8 mouse cellular contexts compared by ENCODE assay signal in the genomic region with DNA sequence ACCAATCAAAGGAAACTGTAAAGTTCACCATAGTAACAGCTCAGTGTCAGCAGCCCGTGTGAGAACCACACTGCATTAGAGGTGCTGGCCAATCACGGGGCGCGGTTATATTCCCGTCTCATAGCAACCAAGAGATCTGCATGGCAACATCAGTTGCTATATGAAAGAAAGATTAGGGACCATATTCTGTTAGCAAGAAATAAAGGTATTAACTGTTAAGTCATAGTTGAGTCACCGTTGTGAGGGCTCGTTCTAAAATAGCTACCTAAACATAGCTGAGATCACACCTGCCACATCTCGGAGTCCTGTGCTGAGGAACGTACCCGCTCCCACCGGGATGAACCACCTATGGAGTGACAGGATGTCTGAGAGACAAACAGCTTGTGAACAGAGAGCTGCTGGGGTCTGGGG.
DNase-seq lines count a peak whose midpoint lies in the region; ATAC-seq and TF ChIP-seq lines count a peak whose summit lies in the region.

No protein-coding gene starts in this region.

- no peaks in the 10 kb centered on the region for H3K27me3 ChIP-seq in midbrain, embryonic 15.5 days (replicated peaks)
- no peaks in the 10 kb centered on the region for H3K27me3 ChIP-seq in liver, embryonic 12.5 days (replicated peaks)

- no peak overlapping the region; the same call in 1 of the 2 replicates for H3K9ac ChIP-seq in midbrain, embryonic 15.5 days
- H3K9ac ChIP-seq in liver, embryonic 12.5 days: no peak overlapping the region

- 37% methylated on average over 11 of the region's 11 CpGs for WGBS in midbrain, embryonic 15.5 days
- WGBS in liver, embryonic 12.5 days (ENCODE audit: insufficient replicate concordance): 82% methylated on average over 11 of the region's 11 CpGs

- DNase-seq in brain, embryonic 14.5 days (ENCODE audit: low read depth): peak; percentile 93
- DNase-seq in cerebellum, postnatal 14 days: peak; percentile 43 to 47
- peak; percentile 79 for DNase-seq in layer of hippocampus, adult 11-12 months (ENCODE audit: low spot score)
- DNase-seq in gastrocnemius, adult 8-10 months (ENCODE audit: low spot score in 2 of 2): no peak
- DNase-seq in spleen, postnatal 14 days (ENCODE audit: low spot score in 2 of 2): no peak
- no peak for DNase-seq in urinary bladder, adult 18-20 months (ENCODE audit: low spot score in 2 of 2)

- H3K4me2 ChIP-seq in midbrain, embryonic 15.5 days: peak overlapping the region; percentile 41
- H3K4me2 ChIP-seq in liver, embryonic 12.5 days: no peak overlapping the region

- peak overlapping the region; percentile 20; the same call in 1 of the 2 replicates for H3K4me3 ChIP-seq in midbrain, embryonic 15.5 days
- no peak overlapping the region for H3K4me3 ChIP-seq in liver, embryonic 12.5 days

- H3K4me1 ChIP-seq in midbrain, embryonic 15.5 days: peaks cover 37% of the 10 kb centered on the region
- H3K4me1 ChIP-seq in liver, embryonic 12.5 days: peaks cover 25% of the 10 kb centered on the region

- no peak for TF ChIP-seq CTCF in brain, embryonic 14.5 days (IDR thresholded peaks at IDR 0.05; ENCODE audit: borderline replicate concordance, extremely low read depth, insufficient read depth, insufficient read length)

- TF ChIP-seq POLR2A in brain, embryonic 14.5 days (IDR thresholded peaks at IDR 0.05; ENCODE audit: borderline replicate concordance, extremely low read depth, insufficient read depth, insufficient read length, poor library complexity, severe bottlenecking): no peak

- H3K9me3 ChIP-seq in midbrain, embryonic 15.5 days: no peaks in the 10 kb centered on the region
- no peaks in the 10 kb centered on the region for H3K9me3 ChIP-seq in liver, embryonic 12.5 days (replicated peaks)

- H3K27ac ChIP-seq in midbrain, embryonic 15.5 days: peak overlapping the region; percentile 85
- H3K27ac ChIP-seq in liver, embryonic 12.5 days: no peak overlapping the region

- H3K36me3 ChIP-seq in midbrain, embryonic 15.5 days (replicated peaks): no peaks in the 10 kb centered on the region
- H3K36me3 ChIP-seq in liver, embryonic 12.5 days: no peaks in the 10 kb centered on the region

- ATAC-seq in midbrain, embryonic 15.5 days (replicated peaks): peak; percentile 98
- ATAC-seq in liver, embryonic 12.5 days: no peak

Comparison
In these comparisons a context has a peak if more than half of its experiments do, and no peak if none do; other contexts are left out.
1. DNase-seq: peak in brain, embryonic 14.5 days (single experiment), cerebellum, postnatal 14 days (2 of 2) and layer of hippocampus, adult 11-12 months (single experiment); none in gastrocnemius, adult 8-10 months (0 of 2), spleen, postnatal 14 days (0 of 2) and urinary bladder, adult 18-20 months (0 of 2).